Mouse (Mus musculus): ENCODE measurements around the gene Gm21767.
"Not testable (repeated sequence)": the region's sequence is repeated elsewhere in the genome, so short reads cannot be mapped to it uniquely, and the experiment has no call there.

Gene Gm21767

DNA sequence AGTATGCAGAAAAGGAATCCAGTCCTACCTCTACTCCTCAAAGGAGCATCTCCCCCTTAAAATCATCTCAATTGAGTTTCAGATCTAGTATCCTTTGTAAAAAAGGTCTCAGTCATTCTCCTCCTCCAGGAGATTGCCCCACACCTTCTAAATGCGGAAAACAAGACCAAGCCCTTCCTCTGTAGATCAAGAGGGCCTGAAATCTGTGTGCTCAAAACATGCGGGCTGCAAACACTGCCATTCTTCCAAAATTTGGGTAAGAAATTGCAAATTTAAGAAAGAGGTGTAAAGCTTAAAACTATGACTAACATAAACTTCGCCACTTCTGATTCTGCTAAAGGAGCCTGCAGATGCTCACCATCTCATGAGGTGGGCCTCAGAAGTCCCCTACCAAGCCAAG, at the start of gene Gm21767:
Gene Gm21767, plus strand, starts transcription at position 301 of the 400 bp plus-strand sequence.
- in situ Hi-C loops (cut with MboI; ENCODE audit: low sequenced_read_pairs), result not testable (repeated sequence)
